Mouse (Mus musculus): ENCODE results near the gene Col1a1. TPM values are rescaled to one million over a fixed set of nuclear protein-coding genes. Genes with fewer than 3 reads are reported as not detected.

Col1a1 gene
- polyA plus RNA-seq, 1 experiment: 7,850 TPM

DNA sequence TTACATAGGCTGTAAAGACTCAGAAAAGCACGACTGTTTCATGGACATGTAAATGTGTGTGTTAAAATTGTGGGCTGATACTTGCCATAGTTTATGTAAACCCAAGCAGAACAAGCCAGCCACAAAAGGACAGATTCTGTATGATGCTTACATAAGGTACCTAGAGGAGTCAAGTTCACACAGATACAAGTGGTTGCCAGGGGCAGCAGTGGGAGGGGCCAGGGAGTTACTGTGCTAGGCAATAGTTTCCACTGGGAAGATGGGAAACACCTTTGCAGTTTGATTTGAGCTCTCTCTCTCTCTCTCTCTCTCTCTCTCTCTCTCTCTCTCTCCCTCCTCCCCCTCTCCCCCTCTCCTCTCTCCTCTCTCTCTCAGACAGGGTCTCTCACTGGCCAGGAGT lies 49.1 kb downstream of the Col1a1 start:
- Histone ChIP-seq H3K27ac (ENCODE audit: insufficient read depth, low read length) (no peak overlapping the region), H3K4me3 (ENCODE audit: insufficient read depth, low read length) (no peak overlapping the region), H3K4me1 (ENCODE audit: control insufficient read depth, insufficient read depth, low read length) (peaks cover 4% of the 10 kb centered on the region; the same call in 1 of the 2 replicates)
- TF ChIP-seq POLR2A (IDR thresholded peaks at IDR 0.05; ENCODE audit: low read depth, low read length) (no peak), CTCF (IDR thresholded peaks at IDR 0.05; ENCODE audit: borderline replicate concordance, insufficient read depth, low read length) (no peak)

- H3K4me3 ChIP-seq (ENCODE audit: insufficient read depth, low read length): no peak overlapping the region
- no peak for TF ChIP-seq CTCF (IDR thresholded peaks at IDR 0.05; ENCODE audit: borderline replicate concordance, insufficient read depth, low read length)
- TF ChIP-seq POLR2A (IDR thresholded peaks at IDR 0.05; ENCODE audit: low read depth, low read length): no peak
- peaks cover 5% of the 10 kb centered on the region; the same call in 1 of the 2 replicates for H3K4me1 ChIP-seq (ENCODE audit: control insufficient read depth, insufficient read depth, low read length)
- no peak overlapping the region for H3K27ac ChIP-seq (ENCODE audit: insufficient read depth, low read length)
Measured at GRCm38 (mm10) chr11:94985822-94986221, 49.8 kb downstream of the Col1a1 start.

- no peak overlapping the region for H3K27ac ChIP-seq (ENCODE audit: insufficient read depth, low read length)
- TF ChIP-seq CTCF (IDR thresholded peaks at IDR 0.05; ENCODE audit: borderline replicate concordance, insufficient read depth, low read length): no peak
- no peak for TF ChIP-seq POLR2A (IDR thresholded peaks at IDR 0.05; ENCODE audit: low read depth, low read length)
- H3K4me1 ChIP-seq (ENCODE audit: control insufficient read depth, insufficient read depth, low read length): peaks cover 5% of the 10 kb centered on the region; the same call in 1 of the 2 replicates
- H3K4me3 ChIP-seq (ENCODE audit: insufficient read depth, low read length): no peak overlapping the region
Measured at GRCm38 (mm10) chr11:94986435-94986834, 50.4 kb downstream of the Col1a1 start.

GRCm38 (mm10) chr11:94987341-94987740 lies 51.3 kb downstream of the Col1a1 start:
- Histone ChIP-seq H3K27ac (ENCODE audit: insufficient read depth, low read length) (no peak overlapping the region), H3K4me3 (ENCODE audit: insufficient read depth, low read length) (no peak overlapping the region), H3K4me1 (ENCODE audit: control insufficient read depth, insufficient read depth, low read length) (peaks cover 5% of the 10 kb centered on the region; the same call in 1 of the 2 replicates)
- no peak for TF ChIP-seq CTCF (IDR thresholded peaks at IDR 0.05; ENCODE audit: borderline replicate concordance, insufficient read depth, low read length)
- TF ChIP-seq POLR2A (IDR thresholded peaks at IDR 0.05; ENCODE audit: low read depth, low read length): no peak

DNA sequence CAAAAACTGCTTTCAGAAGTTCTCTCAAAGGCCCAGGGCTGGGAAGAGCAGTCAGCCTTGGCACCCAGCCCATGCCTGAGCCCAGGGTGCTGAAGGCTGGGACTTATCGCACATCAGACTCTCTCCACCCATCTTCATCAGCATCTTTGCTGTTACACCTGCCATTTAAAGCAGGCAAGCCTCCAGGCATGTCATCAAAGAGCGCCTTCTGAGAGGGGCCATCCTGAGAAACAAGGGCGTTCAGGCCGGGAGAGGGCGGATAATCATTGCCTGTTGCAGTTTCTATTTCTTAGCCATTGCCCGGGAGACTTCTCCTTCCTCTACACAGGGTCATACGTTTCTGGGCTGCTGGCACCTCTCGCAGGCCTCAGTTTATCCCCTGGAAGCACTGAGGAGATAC lies 51.8 kb downstream of the Col1a1 start:
- Histone ChIP-seq H3K4me1 (ENCODE audit: control insufficient read depth, insufficient read depth, low read length) (peaks cover 5% of the 10 kb centered on the region; the same call in 1 of the 2 replicates), H3K4me3 (ENCODE audit: insufficient read depth, low read length) (no peak overlapping the region), H3K27ac (ENCODE audit: insufficient read depth, low read length) (no peak overlapping the region)
- TF ChIP-seq CTCF (IDR thresholded peaks at IDR 0.05; ENCODE audit: borderline replicate concordance, insufficient read depth, low read length) (no peak), POLR2A (IDR thresholded peaks at IDR 0.05; ENCODE audit: low read depth, low read length) (no peak)

- H3K27ac ChIP-seq (ENCODE audit: insufficient read depth, low read length): peak overlapping the region; percentile 85
- peaks cover 5% of the 10 kb centered on the region; the same call in 1 of the 2 replicates for H3K4me1 ChIP-seq (ENCODE audit: control insufficient read depth, insufficient read depth, low read length)
- peak overlapping the region; percentile 54 for H3K4me3 ChIP-seq (ENCODE audit: insufficient read depth, low read length)
- TF ChIP-seq CTCF (IDR thresholded peaks at IDR 0.05; ENCODE audit: borderline replicate concordance, insufficient read depth, low read length): no peak
Measured at GRCm38 (mm10) chr11:94988780-94989561, 52.9 kb downstream of the Col1a1 start.

DNA sequence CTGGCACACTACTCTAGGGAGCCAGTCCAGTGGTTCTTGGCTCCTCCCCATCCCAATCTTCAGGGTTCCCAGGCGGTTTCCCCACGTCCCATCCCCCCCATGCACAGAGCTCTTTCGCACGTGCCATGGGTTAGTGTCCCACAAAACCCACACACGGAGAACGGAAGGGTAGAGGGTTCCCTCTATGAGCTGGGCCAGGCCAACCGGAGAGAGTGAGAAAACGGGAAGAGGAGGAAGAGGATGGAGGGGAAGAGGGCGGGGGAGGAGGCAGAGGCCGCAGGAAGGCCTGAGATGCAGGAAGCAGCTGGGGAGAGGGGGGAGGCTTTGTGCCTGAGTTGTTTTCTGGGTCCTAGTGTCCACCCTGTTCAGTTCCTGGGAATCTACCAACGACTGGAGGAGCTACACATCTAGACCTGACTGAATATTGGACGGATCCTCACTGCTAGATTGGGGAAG lies 53.6 kb downstream of the Col1a1 start:
- Histone ChIP-seq H3K4me3 (ENCODE audit: insufficient read depth, low read length) (peak overlapping the region; percentile 54), H3K4me1 (ENCODE audit: control insufficient read depth, insufficient read depth, low read length) (peaks cover 5% of the 10 kb centered on the region)

GRCm38 (mm10) chr11:94990102-94990748 lies 54.2 kb downstream of the Col1a1 start:
- H3K4me1 ChIP-seq (ENCODE audit: control insufficient read depth, insufficient read depth, low read length): peaks cover 10% of the 10 kb centered on the region
- H3K4me3 ChIP-seq (ENCODE audit: insufficient read depth, low read length): peak overlapping the region; percentile 31
- TF ChIP-seq CTCF (IDR thresholded peaks at IDR 0.05; ENCODE audit: borderline replicate concordance, insufficient read depth, low read length): no peak
- no peak for TF ChIP-seq POLR2A (IDR thresholded peaks at IDR 0.05; ENCODE audit: low read depth, low read length)
- H3K27ac ChIP-seq (ENCODE audit: insufficient read depth, low read length): peak overlapping the region; percentile 85

More for the DNA sequence above, 53.6 kb downstream of the Col1a1 start:
- peak overlapping the region; percentile 85 for H3K27ac ChIP-seq (ENCODE audit: insufficient read depth, low read length)
- TF ChIP-seq POLR2A (IDR thresholded peaks at IDR 0.05; ENCODE audit: low read depth, low read length) (peak; percentile 72; the same call in 1 of the 2 replicates), CTCF (IDR thresholded peaks at IDR 0.05; ENCODE audit: borderline replicate concordance, insufficient read depth, low read length) (no peak)

- H3K4me1 ChIP-seq (ENCODE audit: control insufficient read depth, insufficient read depth, low read length): peaks cover 11% of the 10 kb centered on the region
- TF ChIP-seq POLR2A (IDR thresholded peaks at IDR 0.05; ENCODE audit: low read depth, low read length) (peak; percentile 82), CTCF (IDR thresholded peaks at IDR 0.05; ENCODE audit: borderline replicate concordance, insufficient read depth, low read length) (no peak)
- H3K4me3 ChIP-seq (ENCODE audit: insufficient read depth, low read length): peak within 1 kb of the TSS; percentile 67
- H3K27ac ChIP-seq (ENCODE audit: insufficient read depth, low read length): peak within 1 kb of the TSS; percentile 85
Measured at GRCm38 (mm10) chr11:94990749-94991577, 54.9 kb downstream of the Col1a1 start, which contains the start of gene Ppp1r9b. Gene Ppp1r9b (plus strand): TSS chr11:94991035.

All from embryonic fibroblast, embryonic 13.5 days (primary cell).